Mouse (Mus musculus): Measurements from ENCODE around the gene Stx16. TPM values are rescaled to one million over a fixed set of nuclear protein-coding genes. Genes with fewer than 3 reads are reported as not detected.

Gene Stx16
- total and polyA plus RNA-seq, 3 experiments = 14.8 to 22.3 TPM; not detected in 1

- Histone ChIP-seq H3K9ac (ENCODE audit: control insufficient read depth, low read depth, low read length, poor library complexity, severe bottlenecking) (no peak overlapping the region), H3K36me3 (ENCODE audit: control insufficient read depth in 1 of 2, insufficient read depth in 2 of 2, low read length in 2 of 2) (no peaks in the 10 kb centered on the region), H3K79me2 (ENCODE audit: control insufficient read depth, insufficient read depth, low read length, poor library complexity) (no peaks in the 10 kb centered on the region), H3K27me3 (ENCODE audit: control insufficient read depth in 1 of 2, insufficient read depth in 2 of 2, low read length in 2 of 2) (no peaks in the 10 kb centered on the region), H3K4me1 (ENCODE audit: control insufficient read depth in 1 of 2, insufficient read depth in 2 of 2, low read length in 2 of 2) (no peaks in the 10 kb centered on the region), H3K9me3 (replicated peaks; ENCODE audit: insufficient read depth, low read length) (no peaks in the 10 kb centered on the region), H3K27ac (ENCODE audit: control insufficient read depth, low read depth, low read length) (no peak overlapping the region), H3K4me3 (ENCODE audit: control insufficient read depth in 1 of 2, insufficient read depth in 1 of 2, low read depth in 2 of 2, low read length in 2 of 2) (no peak overlapping the region)
- TF ChIP-seq MAFK (IDR thresholded peaks at IDR 0.05; ENCODE audit: borderline replicate concordance, low read depth, low read length) (no peak), POLR2AphosphoS5 (IDR thresholded peaks at IDR 0.05; ENCODE audit: borderline replicate concordance, low read depth, low read length) (no peak), CTCF (IDR thresholded peaks at IDR 0.05 in 2 of 3, conservative IDR thresholded peaks at IDR 0.05 in 1 of 3; ENCODE audit: control insufficient read depth in 1 of 3, insufficient read depth in 1 of 3, low read depth in 2 of 3, low read length in 3 of 3, poor library complexity in 1 of 3, severe bottlenecking in 1 of 3) (no peak), TAL1 (IDR thresholded peaks at IDR 0.05; ENCODE audit: low read length) (no peak), ZKSCAN1 (IDR thresholded peaks at IDR 0.05; ENCODE audit: low read depth, low read length) (no peak), TBP (IDR thresholded peaks at IDR 0.05; ENCODE audit: low read depth, low read length) (no peak), HCFC1 (IDR thresholded peaks at IDR 0.05; ENCODE audit: low read depth, low read length) (no peak), TCF12 (IDR thresholded peaks at IDR 0.05; ENCODE audit: low read depth, low read length) (no peak)
- no peak for DNase-seq (ENCODE audit: low read depth, low spot score)
These were observed 52.8 kb downstream of the Stx16 start for GRCm38 (mm10) chr2:174128926-174129325.

GRCm38 (mm10) chr2:174130468-174131097 lies 54.5 kb downstream of the Stx16 start:
- H3K27me3 ChIP-seq (ENCODE audit: control insufficient read depth in 1 of 2, insufficient read depth in 2 of 2, low read length in 2 of 2) = no peaks in the 10 kb centered on the region
- no peaks in the 10 kb centered on the region for H3K4me1 ChIP-seq (ENCODE audit: control insufficient read depth in 1 of 2, insufficient read depth in 2 of 2, low read length in 2 of 2)
- no peak for TF ChIP-seq GABPA (IDR thresholded peaks at IDR 0.05; ENCODE audit: low read depth, low read length)
- TF ChIP-seq SMC3 (IDR thresholded peaks at IDR 0.05; ENCODE audit: low read depth, low read length) = no peak
- TF ChIP-seq ZMIZ1 (IDR thresholded peaks at IDR 0.05; ENCODE audit: low read depth, low read length) = no peak
- TF ChIP-seq RCOR1 (IDR thresholded peaks at IDR 0.05; ENCODE audit: low read depth, low read length) = no peak
- TF ChIP-seq BHLHE40 (IDR thresholded peaks at IDR 0.05; ENCODE audit: borderline replicate concordance, low read depth, low read length) = no peak
- no peak for TF ChIP-seq ELF1 (IDR thresholded peaks at IDR 0.05; ENCODE audit: low read depth, low read length)
- no peak for TF ChIP-seq HCFC1 (IDR thresholded peaks at IDR 0.05; ENCODE audit: low read depth, low read length)
- TF ChIP-seq CHD1 (IDR thresholded peaks at IDR 0.05; ENCODE audit: low read depth, low read length) = no peak
- TF ChIP-seq CHD2 (IDR thresholded peaks at IDR 0.05; ENCODE audit: low read length) = no peak
- no peak overlapping the region for H3K27ac ChIP-seq (ENCODE audit: control insufficient read depth, low read depth, low read length)
- H3K36me3 ChIP-seq (ENCODE audit: control insufficient read depth in 1 of 2, insufficient read depth in 2 of 2, low read length in 2 of 2) = no peaks in the 10 kb centered on the region
- no peak overlapping the region for H3K4me3 ChIP-seq (ENCODE audit: control insufficient read depth in 1 of 2, insufficient read depth in 1 of 2, low read depth in 2 of 2, low read length in 2 of 2)
- no peaks in the 10 kb centered on the region for H3K79me2 ChIP-seq (ENCODE audit: control insufficient read depth, insufficient read depth, low read length, poor library complexity)
- no peaks in the 10 kb centered on the region for H3K9me3 ChIP-seq (replicated peaks; ENCODE audit: insufficient read depth, low read length)
- H3K9ac ChIP-seq (ENCODE audit: control insufficient read depth, low read depth, low read length, poor library complexity, severe bottlenecking) = no peak overlapping the region
- DNase-seq (ENCODE audit: low read depth, low spot score) = no peak

Data from MEL (cell line).